Mouse (Mus musculus) central nervous system, embryonic 18 days (tissue): Measurements from ENCODE around the gene Gm13694. TPM values are rescaled to one million over a fixed set of nuclear protein-coding genes. Genes with fewer than 3 reads are reported as not detected.

Source experiments
- polyA plus RNA-seq: library from polyadenylated mRNA; depleted of rRNA; stranded (reverse); fragments of >200 nt; gene quantifications from 2 replicates; pipeline ENCODE4 v1.2.3, GENCODE M21; 2012; rRNA removed

Gene Gm13694
- not detected in 2 replicates for polyA plus RNA-seq

GRCm38 (mm10) chr2:83978633-83979032 is at the start of gene Gm13694:
Gm13694 (plus strand) TSS chr2:83978933.

GRCm38 (mm10) chr2:83940931-83941361 is 37.8 kb upstream of the Gm13694 start, which contains the start of gene Zswim2:
Zswim2 (minus strand) TSS chr2:83941228.

DNA sequence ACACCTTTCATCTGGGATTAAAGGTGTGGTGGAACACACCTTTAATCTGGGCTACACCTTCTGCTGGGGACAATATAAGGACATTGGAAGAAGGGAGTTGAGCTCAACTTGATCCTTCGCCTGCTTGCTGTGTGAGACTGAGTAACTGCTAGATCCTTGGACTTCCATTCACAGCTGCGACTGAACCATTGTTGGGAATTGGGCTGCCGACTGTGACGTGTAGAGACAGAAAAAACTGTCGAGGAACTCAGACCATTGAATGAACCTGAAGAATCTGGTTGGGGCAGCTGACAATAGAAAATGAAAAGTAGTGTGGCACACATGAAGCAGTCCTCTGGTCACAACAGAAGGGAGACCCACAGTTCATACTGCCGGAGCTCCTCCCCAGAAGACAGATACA is 23.3 kb upstream of the Gm13694 start, which contains the start of gene Gm13698:
Gene Gm13698, plus strand, starts transcription at position 301 of the 400 bp plus-strand sequence.

DNA sequence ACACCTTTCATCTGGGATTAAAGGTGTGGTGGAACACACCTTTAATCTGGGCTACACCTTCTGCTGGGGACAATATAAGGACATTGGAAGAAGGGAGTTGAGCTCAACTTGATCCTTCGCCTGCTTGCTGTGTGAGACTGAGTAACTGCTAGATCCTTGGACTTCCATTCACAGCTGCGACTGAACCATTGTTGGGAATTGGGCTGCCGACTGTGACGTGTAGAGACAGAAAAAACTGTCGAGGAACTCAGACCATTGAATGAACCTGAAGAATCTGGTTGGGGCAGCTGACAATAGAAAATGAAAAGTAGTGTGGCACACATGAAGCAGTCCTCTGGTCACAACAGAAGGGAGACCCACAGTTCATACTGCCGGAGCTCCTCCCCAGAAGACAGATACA is 17.5 kb upstream of the Gm13694 start, which contains the start of gene Gm13693:
Gene Gm13693, plus strand, starts transcription at position 301 of the 400 bp plus-strand sequence.

DNA sequence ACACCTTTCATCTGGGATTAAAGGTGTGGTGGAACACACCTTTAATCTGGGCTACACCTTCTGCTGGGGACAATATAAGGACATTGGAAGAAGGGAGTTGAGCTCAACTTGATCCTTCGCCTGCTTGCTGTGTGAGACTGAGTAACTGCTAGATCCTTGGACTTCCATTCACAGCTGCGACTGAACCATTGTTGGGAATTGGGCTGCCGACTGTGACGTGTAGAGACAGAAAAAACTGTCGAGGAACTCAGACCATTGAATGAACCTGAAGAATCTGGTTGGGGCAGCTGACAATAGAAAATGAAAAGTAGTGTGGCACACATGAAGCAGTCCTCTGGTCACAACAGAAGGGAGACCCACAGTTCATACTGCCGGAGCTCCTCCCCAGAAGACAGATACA is 11.7 kb upstream of the Gm13694 start, which contains the start of gene Gm13695:
Gene Gm13695, plus strand, starts transcription at position 301 of the 400 bp plus-strand sequence.

DNA sequence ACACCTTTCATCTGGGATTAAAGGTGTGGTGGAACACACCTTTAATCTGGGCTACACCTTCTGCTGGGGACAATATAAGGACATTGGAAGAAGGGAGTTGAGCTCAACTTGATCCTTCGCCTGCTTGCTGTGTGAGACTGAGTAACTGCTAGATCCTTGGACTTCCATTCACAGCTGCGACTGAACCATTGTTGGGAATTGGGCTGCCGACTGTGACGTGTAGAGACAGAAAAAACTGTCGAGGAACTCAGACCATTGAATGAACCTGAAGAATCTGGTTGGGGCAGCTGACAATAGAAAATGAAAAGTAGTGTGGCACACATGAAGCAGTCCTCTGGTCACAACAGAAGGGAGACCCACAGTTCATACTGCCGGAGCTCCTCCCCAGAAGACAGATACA is 5.9 kb upstream of the Gm13694 start, which contains the start of gene Gm13696:
Gene Gm13696, plus strand, starts transcription at position 301 of the 400 bp plus-strand sequence.

GRCm38 (mm10) chr2:83984443-83984842 is 5.7 kb downstream of the Gm13694 start, which contains the start of gene Gm13697:
Gm13697 (plus strand) TSS chr2:83984743.

GRCm38 (mm10) chr2:83990253-83990652 is 11.5 kb downstream of the Gm13694 start, which contains the start of gene Gm13691:
Gm13691 (plus strand) TSS chr2:83990553.

Other genes with a start within 250 kb of the Gm13694 start
- 61.6 and 64.3 TPM in 2 replicates for gene Fam171b, start 166.3 kb upstream of the Gm13694 start, polyA plus RNA-seq
- gene Zswim2, start 37.7 kb upstream of the Gm13694 start, polyA plus RNA-seq, result 0.03 TPM in 1 of 2 replicates, not detected in the other
- not detected in 2 replicates for gene Gm13698, start 23.2 kb upstream of the Gm13694 start, polyA plus RNA-seq
- gene Gm13693, start 17.4 kb upstream of the Gm13694 start, polyA plus RNA-seq, result not detected in 2 replicates
- not detected in 2 replicates for gene Gm13695, start 11.6 kb upstream of the Gm13694 start, polyA plus RNA-seq
- gene Gm13696, start 5.8 kb upstream of the Gm13694 start, polyA plus RNA-seq, result not detected in 2 replicates
- not detected in 2 replicates for gene Gm13697, start 5.8 kb downstream of the Gm13694 start, polyA plus RNA-seq
- gene Gm13691, start 11.6 kb downstream of the Gm13694 start, polyA plus RNA-seq, result not detected in 2 replicates